ENCODE assay signal across 9 mouse cellular contexts in the genomic region with DNA sequence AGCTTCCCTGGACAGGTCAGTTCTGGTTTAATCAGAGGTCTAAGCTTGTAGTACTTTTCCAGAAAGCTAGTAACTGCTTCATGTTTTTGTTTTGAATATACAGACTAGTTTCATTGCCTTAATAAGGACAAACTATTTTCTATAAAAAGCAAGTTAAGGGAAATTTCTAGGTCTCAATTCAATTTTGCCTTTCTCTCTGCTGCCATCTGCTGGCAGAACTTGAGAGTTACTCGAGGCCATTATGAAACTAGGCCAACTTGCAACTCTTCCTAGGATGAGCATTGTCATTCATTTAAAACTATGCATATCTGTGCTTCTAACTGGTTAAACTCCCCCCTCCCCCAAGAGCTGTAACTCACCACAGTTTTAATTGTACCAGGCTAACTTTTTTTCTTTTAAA. TPM values are rescaled to one million over a fixed set of nuclear protein-coding genes. Genes with fewer than 3 reads are reported as not detected.
A peak's percentile ranks its signal among the peaks of the same experiment; 100 is the strongest.
DNase-seq lines count a peak whose midpoint lies in the region; ATAC-seq lines count a peak whose summit lies in the region.
"Had no signal": no experiment of that assay in that cellular context is flagged by ENCODE, and none has a peak within 500 bp of the region (broad histone marks: within the 10 kb centered on the region; RNA-seq: fewer than 3 reads in every experiment).

No protein-coding gene starts in this region.

- no peak for ATAC-seq in CD4-positive, CD25-positive, alpha-beta regulatory T cell, adult 4 months

- DNase-seq in CD4-positive, CD25-positive, alpha-beta regulatory T cell, adult 2 months (ENCODE audit: low read depth, low spot score): peak; percentile 76
- peak; percentile 24 for DNase-seq in ovary, postnatal 10 days (ENCODE audit: low spot score)
- no peak for DNase-seq in ovary, adult 18-20 months (ENCODE audit: low spot score)
- peak; percentile 36 to 73 for DNase-seq in cerebellum, postnatal 4 days (ENCODE audit: low spot score in 2 of 2)
- peak; percentile 40 to 78 for DNase-seq in kidney, postnatal 25 days
- DNase-seq in lung, adult 18-20 months: peak; percentile 30 to 38
- DNase-seq in spleen, postnatal 10 days (ENCODE audit: low spot score in 2 of 2): peak; percentile 29 to 65

RNA-seq across cellular contexts. Expression of a gene that starts 29.4 kb away (rescaled TPM):
- polyA plus RNA-seq in CD4-positive, CD25-positive, alpha-beta regulatory T cell, adult 4 months (2017; shearing (Covaris generic)): not detected
- polyA plus RNA-seq: heart, embryonic 15.5 days had no signal
